Mouse (Mus musculus): ENCODE measurements around the gene Six2. TPM values are rescaled to one million over a fixed set of nuclear protein-coding genes. Genes with fewer than 3 reads are reported as not detected.

Six2 gene
- polyA plus RNA-seq, 1 experiment from 2014 or later: 0.36 TPM

GRCm38 (mm10) chr17:85692594-85692993 lies 4.5 kb upstream of the Six2 start:
- 4% methylated on average over 23 of the region's 23 CpGs for WGBS
- no peak overlapping the region for H3K4me2 ChIP-seq (ENCODE audit: low read length)
- no peak overlapping the region for H3K9ac ChIP-seq (ENCODE audit: low read depth, low read length)
- H3K4me1 ChIP-seq (ENCODE audit: control insufficient read depth, insufficient read depth, low read depth, low read length): peaks cover 5% of the 10 kb centered on the region
- H3K4me3 ChIP-seq (ENCODE audit: low read length): no peak overlapping the region
- no peak for ATAC-seq
- H3K36me3 ChIP-seq (ENCODE audit: control insufficient read depth, insufficient read depth, low read length): no peaks in the 10 kb centered on the region
- no peak overlapping the region for H3K27ac ChIP-seq (ENCODE audit: low read depth, low read length)
- no peaks in the 10 kb centered on the region; the same call in 1 of the 2 replicates for H3K9me3 ChIP-seq (ENCODE audit: control insufficient read depth, low read length)
- peaks cover 59% of the 10 kb centered on the region for H3K27me3 ChIP-seq (replicated peaks; ENCODE audit: control insufficient read depth, insufficient read depth, low read length)

- Histone ChIP-seq H3K36me3 (ENCODE audit: control insufficient read depth, insufficient read depth, low read length) (no peaks in the 10 kb centered on the region), H3K4me3 (ENCODE audit: low read length) (no peak overlapping the region), H3K4me1 (ENCODE audit: control insufficient read depth, insufficient read depth, low read depth, low read length) (peaks cover 9% of the 10 kb centered on the region), H3K27ac (ENCODE audit: low read depth, low read length) (no peak overlapping the region), H3K27me3 (replicated peaks; ENCODE audit: control insufficient read depth, insufficient read depth, low read length) (peaks cover 63% of the 10 kb centered on the region), H3K9ac (ENCODE audit: low read depth, low read length) (no peak overlapping the region), H3K9me3 (ENCODE audit: control insufficient read depth, low read length) (no peaks in the 10 kb centered on the region; the same call in 1 of the 2 replicates), H3K4me2 (ENCODE audit: low read length) (no peak overlapping the region)
- 3% methylated on average over 43 of the region's 43 CpGs for WGBS
- ATAC-seq: no peak
Observed at GRCm38 (mm10) chr17:85691701-85692536, 3.8 kb upstream of the Six2 start.

- no peak overlapping the region for H3K9ac ChIP-seq (ENCODE audit: low read depth, low read length)
- H3K4me3 ChIP-seq (ENCODE audit: low read length): no peak overlapping the region
- peaks cover 62% of the 10 kb centered on the region for H3K27me3 ChIP-seq (replicated peaks; ENCODE audit: control insufficient read depth, insufficient read depth, low read length)
- no peaks in the 10 kb centered on the region; the same call in 1 of the 2 replicates for H3K9me3 ChIP-seq (ENCODE audit: control insufficient read depth, low read length)
- WGBS: 11% methylated on average over 4 of the region's 4 CpGs
- no peaks in the 10 kb centered on the region for H3K36me3 ChIP-seq (ENCODE audit: control insufficient read depth, insufficient read depth, low read length)
- H3K4me1 ChIP-seq (ENCODE audit: control insufficient read depth, insufficient read depth, low read depth, low read length): peaks cover 9% of the 10 kb centered on the region
- no peak for ATAC-seq
- no peak overlapping the region for H3K27ac ChIP-seq (ENCODE audit: low read depth, low read length)
- no peak overlapping the region for H3K4me2 ChIP-seq (ENCODE audit: low read length)
Observed at GRCm38 (mm10) chr17:85690969-85691335, 2.9 kb upstream of the Six2 start.

GRCm38 (mm10) chr17:85690323-85690968 lies 2.4 kb upstream of the Six2 start:
- no peaks in the 10 kb centered on the region; the same call in 1 of the 2 replicates for H3K9me3 ChIP-seq (ENCODE audit: control insufficient read depth, low read length)

GRCm38 (mm10) chr17:85689807-85690319 lies 1.8 kb upstream of the Six2 start:
- no peak overlapping the region for H3K4me2 ChIP-seq (ENCODE audit: low read length)
- no peak overlapping the region for H3K9ac ChIP-seq (ENCODE audit: low read depth, low read length)
- H3K4me1 ChIP-seq (ENCODE audit: control insufficient read depth, insufficient read depth, low read depth, low read length): peaks cover 9% of the 10 kb centered on the region
- no peaks in the 10 kb centered on the region; the same call in 1 of the 2 replicates for H3K9me3 ChIP-seq (ENCODE audit: control insufficient read depth, low read length)
- ATAC-seq: no peak
- H3K27me3 ChIP-seq (replicated peaks; ENCODE audit: control insufficient read depth, insufficient read depth, low read length): peaks cover 64% of the 10 kb centered on the region
- WGBS: 12% methylated on average over 5 of the region's 5 CpGs
- no peak overlapping the region for H3K27ac ChIP-seq (ENCODE audit: low read depth, low read length)
- H3K36me3 ChIP-seq (ENCODE audit: control insufficient read depth, insufficient read depth, low read length): no peaks in the 10 kb centered on the region
- H3K4me3 ChIP-seq (ENCODE audit: low read length): no peak overlapping the region

More at GRCm38 (mm10) chr17:85690323-85690968, 2.4 kb upstream of the Six2 start:
- Histone ChIP-seq H3K4me2 (ENCODE audit: low read length) (no peak overlapping the region), H3K27ac (ENCODE audit: low read depth, low read length) (no peak overlapping the region), H3K27me3 (replicated peaks; ENCODE audit: control insufficient read depth, insufficient read depth, low read length) (peaks cover 64% of the 10 kb centered on the region), H3K4me3 (ENCODE audit: low read length) (no peak overlapping the region), H3K36me3 (ENCODE audit: control insufficient read depth, insufficient read depth, low read length) (no peaks in the 10 kb centered on the region), H3K9ac (ENCODE audit: low read depth, low read length) (no peak overlapping the region), H3K4me1 (ENCODE audit: control insufficient read depth, insufficient read depth, low read depth, low read length) (peaks cover 9% of the 10 kb centered on the region)
- 6% methylated on average over 6 of the region's 6 CpGs for WGBS
- no peak for ATAC-seq

GRCm38 (mm10) chr17:85688911-85689806 lies 1.1 kb upstream of the Six2 start:
- Histone ChIP-seq H3K36me3 (ENCODE audit: control insufficient read depth, insufficient read depth, low read length) (no peaks in the 10 kb centered on the region), H3K4me1 (ENCODE audit: control insufficient read depth, insufficient read depth, low read depth, low read length) (peaks cover 9% of the 10 kb centered on the region), H3K9me3 (ENCODE audit: control insufficient read depth, low read length) (no peaks in the 10 kb centered on the region), H3K27ac (ENCODE audit: low read depth, low read length) (no peak overlapping the region), H3K4me2 (ENCODE audit: low read length) (peak overlapping the region; percentile 30), H3K4me3 (ENCODE audit: low read length) (0 out of 2 replicates have a peak overlapping the region, but pooled peaks have one; percentile 7), H3K27me3 (replicated peaks; ENCODE audit: control insufficient read depth, insufficient read depth, low read length) (peaks cover 62% of the 10 kb centered on the region), H3K9ac (ENCODE audit: low read depth, low read length) (no peak overlapping the region)
- WGBS: under 1% methylated on average over 35 of the region's 35 CpGs
- ATAC-seq: no peak

- Histone ChIP-seq H3K36me3 (ENCODE audit: control insufficient read depth, insufficient read depth, low read length) (no peaks in the 10 kb centered on the region), H3K4me1 (ENCODE audit: control insufficient read depth, insufficient read depth, low read depth, low read length) (peaks cover 9% of the 10 kb centered on the region), H3K27me3 (replicated peaks; ENCODE audit: control insufficient read depth, insufficient read depth, low read length) (peaks cover 55% of the 10 kb centered on the region), H3K9me3 (ENCODE audit: control insufficient read depth, low read length) (no peaks in the 10 kb centered on the region), H3K27ac (ENCODE audit: low read depth, low read length) (no peak overlapping the region), H3K4me3 (ENCODE audit: low read length) (peak overlapping the region; percentile 41), H3K4me2 (ENCODE audit: low read length) (peak overlapping the region; percentile 61), H3K9ac (ENCODE audit: low read depth, low read length) (no peak overlapping the region)
- peak; percentile 18; the same call in 1 of the 2 replicates for ATAC-seq
- under 1% methylated on average over 104 of the region's 109 CpGs for WGBS
Observed at GRCm38 (mm10) chr17:85687421-85688235, 446 bp downstream of the Six2 start.
